21 mouse cellular contexts compared by ENCODE assay signal in genomic region chr2:72647642-72648041, GRCm38 (mm10).
DNase-seq lines count a peak whose midpoint lies in the region; ATAC-seq and TF ChIP-seq lines count a peak whose summit lies in the region.
"Had no signal": no experiment of that assay in that cellular context is flagged by ENCODE, and none has a peak within 500 bp of the region (broad histone marks: within the 10 kb centered on the region; RNA-seq: fewer than 3 reads in every experiment).

No protein-coding gene starts in this region.

- WGBS in limb, embryonic 12.5 days = 74% methylated on average over 5 of the region's 5 CpGs
- 75% methylated on average over 5 of the region's 5 CpGs for WGBS in limb, embryonic 10.5 days
- 51% methylated on average over 5 of the region's 5 CpGs for WGBS in limb, embryonic 14.5 days
- WGBS in hindbrain, embryonic 12.5 days = 63% methylated on average over 5 of the region's 5 CpGs

- TF ChIP-seq POLR2A in limb, embryonic 14.5 days (IDR thresholded peaks at IDR 0.05; ENCODE audit: borderline replicate concordance, extremely low read depth, insufficient read depth, insufficient read length) = no peak

- H3K27me3 ChIP-seq in limb, embryonic 12.5 days = no peaks in the 10 kb centered on the region
- no peaks in the 10 kb centered on the region for H3K27me3 ChIP-seq in limb, embryonic 10.5 days (ENCODE audit: low read depth, poor library complexity, severe bottlenecking)
- no peaks in the 10 kb centered on the region for H3K27me3 ChIP-seq in limb, embryonic 14.5 days (ENCODE audit: control insufficient read depth, insufficient read depth, low read length)
- no peaks in the 10 kb centered on the region for H3K27me3 ChIP-seq in hindbrain, embryonic 12.5 days
- H3K27me3 ChIP-seq: embryonic facial prominence, embryonic 12.5 days; heart, embryonic 15.5 days; intestine, embryonic 15.5 days had no signal

- H3K9ac ChIP-seq in limb, embryonic 12.5 days (replicated peaks) = no peak overlapping the region
- no peak overlapping the region for H3K9ac ChIP-seq in limb, embryonic 14.5 days (ENCODE audit: low read depth, low read length, severe bottlenecking)
- no peak overlapping the region for H3K9ac ChIP-seq in hindbrain, embryonic 12.5 days
- H3K9ac ChIP-seq: embryonic facial prominence, embryonic 12.5 days; forebrain, embryonic 13.5 days; forebrain, postnatal 0 days; heart, embryonic 15.5 days; hindbrain, embryonic 14.5 days; intestine, embryonic 15.5 days had no signal

- no peaks in the 10 kb centered on the region for H3K9me3 ChIP-seq in limb, embryonic 12.5 days
- H3K9me3 ChIP-seq in limb, embryonic 10.5 days (replicated peaks) = no peaks in the 10 kb centered on the region
- no peaks in the 10 kb centered on the region for H3K9me3 ChIP-seq in limb, embryonic 14.5 days (ENCODE audit: control insufficient read depth, low read length)
- H3K9me3 ChIP-seq in hindbrain, embryonic 12.5 days (replicated peaks) = no peaks in the 10 kb centered on the region
- H3K9me3 ChIP-seq: embryonic facial prominence, embryonic 12.5 days; forebrain, embryonic 13.5 days; heart, embryonic 10.5 days; heart, embryonic 15.5 days; intestine, embryonic 15.5 days had no signal

- H3K4me1 ChIP-seq in limb, embryonic 12.5 days (replicated peaks) = peaks cover 2% of the 10 kb centered on the region; the same call in 1 of the 2 replicates
- no peaks in the 10 kb centered on the region for H3K4me1 ChIP-seq in limb, embryonic 10.5 days
- no peaks in the 10 kb centered on the region for H3K4me1 ChIP-seq in limb, embryonic 14.5 days (ENCODE audit: control insufficient read depth, insufficient read depth, low read length)
- peaks cover 12% of the 10 kb centered on the region for H3K4me1 ChIP-seq in hindbrain, embryonic 12.5 days
- H3K4me1 ChIP-seq: forebrain, embryonic 13.5 days; intestine, embryonic 15.5 days had no signal

- H3K4me3 ChIP-seq in limb, embryonic 12.5 days (replicated peaks) = no peak overlapping the region
- no peak overlapping the region for H3K4me3 ChIP-seq in limb, embryonic 10.5 days
- no peak overlapping the region for H3K4me3 ChIP-seq in limb, embryonic 14.5 days (replicated peaks; ENCODE audit: low read length)
- no peak overlapping the region for H3K4me3 ChIP-seq in hindbrain, embryonic 12.5 days
- H3K4me3 ChIP-seq: embryonic facial prominence, embryonic 12.5 days; forebrain, embryonic 13.5 days; heart, embryonic 10.5 days; heart, embryonic 15.5 days; intestine, embryonic 15.5 days had no signal

- H3K4me2 ChIP-seq in limb, embryonic 12.5 days = no peak overlapping the region
- H3K4me2 ChIP-seq in limb, embryonic 14.5 days (replicated peaks; ENCODE audit: low read depth, low read length, severe bottlenecking) = no peak overlapping the region
- H3K4me2 ChIP-seq in hindbrain, embryonic 12.5 days (replicated peaks) = no peak overlapping the region
- H3K4me2 ChIP-seq: embryonic facial prominence, embryonic 12.5 days; forebrain, embryonic 13.5 days; heart, embryonic 15.5 days; hindbrain, embryonic 14.5 days; intestine, embryonic 15.5 days had no signal

- ATAC-seq in limb, embryonic 12.5 days (ENCODE audit: insufficient number of reproducible peaks, insufficient read depth, low FRiP score, low TSS enrichment, low read depth) = peak; percentile 26; the same call in 1 of the 2 replicates
- peak; percentile 55 for ATAC-seq in limb, embryonic 14.5 days (ENCODE audit: low FRiP score, low read depth)
- no peak for ATAC-seq in hindbrain, embryonic 12.5 days (ENCODE audit: low FRiP score)
- ATAC-seq: forebrain, embryonic 13.5 days; forebrain, postnatal 0 days; intestine, embryonic 15.5 days had no signal

- no peaks in the 10 kb centered on the region for H3K36me3 ChIP-seq in limb, embryonic 12.5 days
- no peaks in the 10 kb centered on the region for H3K36me3 ChIP-seq in limb, embryonic 10.5 days
- no peaks in the 10 kb centered on the region for H3K36me3 ChIP-seq in limb, embryonic 14.5 days (ENCODE audit: control insufficient read depth, insufficient read depth, low read length)
- no peaks in the 10 kb centered on the region for H3K36me3 ChIP-seq in hindbrain, embryonic 12.5 days
- H3K36me3 ChIP-seq: embryonic facial prominence, embryonic 12.5 days; heart, embryonic 10.5 days; heart, embryonic 15.5 days; intestine, embryonic 15.5 days had no signal

- no peak overlapping the region for H3K27ac ChIP-seq in limb, embryonic 12.5 days
- H3K27ac ChIP-seq in limb, embryonic 10.5 days = no peak overlapping the region
- no peak overlapping the region for H3K27ac ChIP-seq in limb, embryonic 14.5 days (replicated peaks; ENCODE audit: low read depth, low read length)
- H3K27ac ChIP-seq in hindbrain, embryonic 12.5 days = no peak overlapping the region
- H3K27ac ChIP-seq: embryonic facial prominence, embryonic 12.5 days; forebrain, embryonic 13.5 days; heart, embryonic 10.5 days; heart, embryonic 15.5 days; hindbrain, embryonic 14.5 days; intestine, embryonic 15.5 days had no signal

- no peak for DNase-seq in limb, embryonic 10.5 days (ENCODE audit: low spot score)
- DNase-seq in Muller cell, postnatal 12 days (ENCODE audit: inconsistent ontology term) = peak; percentile 56
- no peak for DNase-seq in limb, embryonic 14.5 days (ENCODE audit: low spot score)
- DNase-seq in yolk sac, embryonic 10.5 days (ENCODE audit: low spot score) = no peak
- DNase-seq: adrenal gland, adult 8-10 months; B cell, adult 2 months; cerebellum, adult 11 months; cerebellum, adult 8-10 months; cerebellum, postnatal 14 days; embryo, embryonic 11 days; forebrain, postnatal 0 days; gastrocnemius, postnatal 36 days; heart, postnatal 14 days had no signal
